Mouse (Mus musculus): Measurements from ENCODE around the gene Hist1h2ba. TPM values are rescaled to one million over a fixed set of nuclear protein-coding genes. Genes with fewer than 3 reads are reported as not detected.

The Hist1h2ba gene
- not detected in 2 replicates for polyA plus RNA-seq (2016; fragmentation: Nextera tagmentation; extraction: Ambion mirVana)

DNA sequence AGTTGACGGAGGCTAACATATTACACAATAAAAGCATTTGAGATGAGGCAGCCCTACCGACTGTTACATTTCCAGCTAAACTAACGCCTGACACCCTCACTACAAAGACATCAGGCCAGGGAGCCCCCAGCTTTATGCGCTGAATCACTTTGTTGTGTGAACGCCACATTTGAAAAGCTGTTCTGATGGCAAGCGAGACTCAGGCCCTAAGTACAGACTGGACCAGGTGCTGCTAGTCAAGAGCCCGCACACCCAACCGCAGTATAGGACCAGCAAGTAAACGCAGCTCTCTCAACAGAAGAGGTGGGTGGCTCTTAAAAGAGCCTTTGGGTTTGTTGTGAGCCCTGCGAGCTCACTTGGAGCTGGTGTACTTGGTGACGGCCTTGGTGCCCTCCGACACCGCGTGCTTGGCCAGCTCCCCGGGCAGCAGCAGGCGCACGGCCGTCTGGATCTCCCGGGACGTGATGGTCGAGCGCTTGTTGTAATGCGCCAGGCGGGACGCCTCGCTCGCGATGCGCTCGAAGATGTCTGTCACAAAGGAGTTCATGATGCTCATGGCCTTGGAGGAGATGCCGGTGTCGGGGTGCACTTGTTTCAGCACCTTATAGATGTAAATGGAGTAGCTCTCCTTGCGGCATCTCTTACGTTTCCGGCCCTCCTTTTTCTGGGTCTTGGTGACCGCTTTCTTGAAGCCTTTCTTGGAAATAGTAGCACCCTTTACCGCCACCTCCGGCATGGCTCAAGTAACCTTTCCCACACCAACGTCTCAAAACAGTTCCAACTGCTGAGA lies at the start of gene Hist1h2ba:
Gene Hist1h2ba (minus strand): TSS at position 736 of the 790 bp plus-strand sequence.
- Histone ChIP-seq H3K36me3 (no peaks in the 10 kb centered on the region), H3K4me3 (no peak within 1 kb of the TSS), H3K27ac (no peak within 1 kb of the TSS), H3K9ac (no peak within 1 kb of the TSS), H3K4me2 (no peak within 1 kb of the TSS), H3K27me3 (replicated peaks) (no peaks in the 10 kb centered on the region), H3K4me1 (0 out of 2 replicates have a peak, but pooled peaks cover 2% of the 10 kb centered on the region), H3K9me3 (replicated peaks) (no peaks in the 10 kb centered on the region)
- 84% methylated on average over 39 of the region's 39 CpGs for WGBS (ENCODE audit: insufficient replicate concordance)
- no peak for ATAC-seq

DNA sequence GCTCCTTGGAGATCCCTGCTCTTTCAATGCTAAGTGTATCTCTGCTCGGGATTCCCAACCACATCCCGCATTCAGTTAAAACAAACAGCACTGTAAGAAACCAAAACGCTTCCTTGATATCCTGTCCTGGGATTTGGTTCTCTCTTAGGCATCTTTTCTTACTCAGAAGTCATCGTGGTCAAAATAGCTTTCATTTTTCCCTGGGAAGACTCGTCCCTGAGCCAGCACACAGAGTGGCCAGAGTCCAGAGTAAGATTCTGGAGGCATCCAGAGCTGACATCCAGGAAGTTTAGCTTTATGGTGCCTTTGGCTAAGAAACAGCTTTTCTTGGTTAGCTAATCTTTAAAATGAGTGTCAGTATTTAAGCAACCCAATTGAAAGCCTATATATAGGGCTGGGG lies 38.3 kb upstream of the Hist1h2ba start:
- 47% methylated on average over 5 of the region's 5 CpGs for WGBS (ENCODE audit: insufficient replicate concordance)
- H3K27me3 ChIP-seq (replicated peaks), result no peaks in the 10 kb centered on the region
- H3K4me3 ChIP-seq, result no peak overlapping the region
- H3K36me3 ChIP-seq, result no peaks in the 10 kb centered on the region
- H3K9me3 ChIP-seq (replicated peaks), result no peaks in the 10 kb centered on the region
- H3K9ac ChIP-seq, result no peak overlapping the region
- no peak overlapping the region for H3K27ac ChIP-seq
- ATAC-seq, result no peak
- H3K4me1 ChIP-seq, result no peaks in the 10 kb centered on the region
- no peak overlapping the region for H3K4me2 ChIP-seq

DNA sequence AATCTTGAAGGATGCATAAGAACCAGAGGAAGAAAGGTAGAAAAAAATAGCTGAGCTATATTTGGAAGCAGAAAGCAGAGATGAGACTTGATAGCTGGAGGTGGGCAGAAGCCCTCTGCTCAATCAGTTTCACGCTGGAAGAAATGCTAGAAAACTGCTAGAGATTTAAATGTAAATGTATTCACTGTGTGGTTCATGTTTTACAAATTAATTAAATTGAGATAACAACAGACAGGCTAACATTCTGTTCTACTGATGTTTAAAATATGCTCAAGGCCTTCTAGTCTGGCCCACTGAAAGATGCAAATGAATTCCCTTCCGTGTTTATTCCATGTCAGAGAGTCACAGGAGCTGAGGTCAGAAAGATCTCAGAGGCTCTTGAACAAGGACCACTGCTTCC lies 37.9 kb upstream of the Hist1h2ba start:
- 51% methylated on average over 2 of the region's 2 CpGs for WGBS (ENCODE audit: insufficient replicate concordance)
- Histone ChIP-seq H3K4me2 (no peak overlapping the region), H3K9me3 (replicated peaks) (no peaks in the 10 kb centered on the region), H3K27me3 (replicated peaks) (no peaks in the 10 kb centered on the region), H3K27ac (no peak overlapping the region), H3K4me1 (no peaks in the 10 kb centered on the region), H3K4me3 (no peak overlapping the region), H3K36me3 (no peaks in the 10 kb centered on the region), H3K9ac (no peak overlapping the region)
- ATAC-seq, result no peak

DNA sequence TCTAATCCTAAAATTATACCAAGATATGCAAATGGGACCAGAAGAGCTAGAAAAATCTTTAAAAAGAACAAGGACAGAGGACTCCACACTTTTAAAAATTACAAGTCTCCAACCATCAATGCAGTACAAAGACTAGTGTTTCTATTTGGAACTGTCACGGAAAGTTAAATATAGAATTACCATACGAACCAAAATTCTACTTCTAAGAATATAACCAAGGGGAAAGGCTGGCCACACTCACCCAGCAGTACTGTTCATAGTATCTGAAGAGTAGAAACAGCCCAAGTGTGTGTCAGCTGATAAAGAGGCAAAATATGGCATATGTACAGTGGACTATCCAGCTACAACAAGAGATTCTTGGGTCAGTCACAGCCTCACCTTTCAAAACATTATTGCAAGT lies 31.0 kb upstream of the Hist1h2ba start:
- WGBS (ENCODE audit: insufficient replicate concordance), result 43% methylated on average over 2 of the region's 2 CpGs

DNA sequence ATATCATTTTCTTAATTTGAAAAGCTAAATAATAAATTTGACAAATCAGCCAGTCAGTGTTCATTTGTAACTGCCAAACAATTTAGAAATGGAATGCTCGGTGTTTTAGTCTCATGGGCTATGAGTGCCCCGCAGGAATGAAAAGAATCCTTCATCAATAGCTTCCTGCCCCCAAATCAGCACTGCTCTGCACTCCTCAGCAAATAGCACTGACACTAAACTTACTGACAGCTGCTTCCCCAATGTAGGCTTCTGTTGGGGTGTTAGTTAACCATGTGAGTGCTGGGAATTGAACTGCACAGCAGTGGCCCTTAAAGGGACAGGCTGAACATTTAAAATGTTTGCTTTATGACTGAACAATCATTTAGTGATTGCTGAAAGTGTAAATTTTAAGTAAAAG lies 25.8 kb upstream of the Hist1h2ba start:
- no peaks in the 10 kb centered on the region for H3K9me3 ChIP-seq (replicated peaks)
- no peaks in the 10 kb centered on the region for H3K36me3 ChIP-seq
- 28% methylated on average over 2 of the region's 2 CpGs for WGBS (ENCODE audit: insufficient replicate concordance)
- H3K4me1 ChIP-seq, result no peaks in the 10 kb centered on the region
- no peaks in the 10 kb centered on the region for H3K27me3 ChIP-seq (replicated peaks)
- no peak overlapping the region for H3K9ac ChIP-seq
- H3K27ac ChIP-seq, result no peak overlapping the region
- H3K4me3 ChIP-seq, result no peak overlapping the region
- H3K4me2 ChIP-seq, result no peak overlapping the region
- ATAC-seq, result no peak

More for the DNA sequence above, 31.0 kb upstream of the Hist1h2ba start:
- ATAC-seq, result no peak
- H3K4me3 ChIP-seq, result no peak overlapping the region
- H3K36me3 ChIP-seq, result no peaks in the 10 kb centered on the region
- H3K4me1 ChIP-seq, result no peaks in the 10 kb centered on the region
- H3K9ac ChIP-seq, result no peak overlapping the region
- no peaks in the 10 kb centered on the region for H3K9me3 ChIP-seq (replicated peaks)
- no peak overlapping the region for H3K27ac ChIP-seq
- no peaks in the 10 kb centered on the region for H3K27me3 ChIP-seq (replicated peaks)
- no peak overlapping the region for H3K4me2 ChIP-seq

DNA sequence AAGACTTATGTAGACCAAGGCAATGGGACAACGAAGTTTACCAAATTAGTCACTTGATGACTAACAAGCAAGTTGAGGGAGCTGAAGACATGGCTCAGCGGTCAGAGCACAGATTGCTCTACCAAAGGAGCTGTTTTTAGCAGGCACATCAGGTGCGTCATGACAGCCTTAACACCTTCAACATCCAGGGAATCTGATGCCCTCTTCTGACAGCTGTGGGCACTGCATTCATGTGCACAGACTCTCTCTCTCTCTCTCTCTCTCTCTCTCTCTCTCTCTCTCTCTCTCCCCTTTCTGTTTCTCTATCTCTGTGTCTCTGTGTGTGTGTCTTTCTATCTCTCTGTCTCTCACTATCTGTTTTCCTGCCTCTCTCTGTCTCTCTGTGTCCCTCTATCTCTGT lies 17.0 kb upstream of the Hist1h2ba start:
- Histone ChIP-seq H3K4me3 (no peak overlapping the region), H3K36me3 (no peaks in the 10 kb centered on the region), H3K27ac (no peak overlapping the region), H3K9ac (no peak overlapping the region), H3K9me3 (replicated peaks) (no peaks in the 10 kb centered on the region), H3K4me2 (no peak overlapping the region), H3K4me1 (no peaks in the 10 kb centered on the region), H3K27me3 (replicated peaks) (no peaks in the 10 kb centered on the region)
- no peak for ATAC-seq
- WGBS (ENCODE audit: insufficient replicate concordance), result 51% methylated on average over 3 of the region's 3 CpGs

DNA sequence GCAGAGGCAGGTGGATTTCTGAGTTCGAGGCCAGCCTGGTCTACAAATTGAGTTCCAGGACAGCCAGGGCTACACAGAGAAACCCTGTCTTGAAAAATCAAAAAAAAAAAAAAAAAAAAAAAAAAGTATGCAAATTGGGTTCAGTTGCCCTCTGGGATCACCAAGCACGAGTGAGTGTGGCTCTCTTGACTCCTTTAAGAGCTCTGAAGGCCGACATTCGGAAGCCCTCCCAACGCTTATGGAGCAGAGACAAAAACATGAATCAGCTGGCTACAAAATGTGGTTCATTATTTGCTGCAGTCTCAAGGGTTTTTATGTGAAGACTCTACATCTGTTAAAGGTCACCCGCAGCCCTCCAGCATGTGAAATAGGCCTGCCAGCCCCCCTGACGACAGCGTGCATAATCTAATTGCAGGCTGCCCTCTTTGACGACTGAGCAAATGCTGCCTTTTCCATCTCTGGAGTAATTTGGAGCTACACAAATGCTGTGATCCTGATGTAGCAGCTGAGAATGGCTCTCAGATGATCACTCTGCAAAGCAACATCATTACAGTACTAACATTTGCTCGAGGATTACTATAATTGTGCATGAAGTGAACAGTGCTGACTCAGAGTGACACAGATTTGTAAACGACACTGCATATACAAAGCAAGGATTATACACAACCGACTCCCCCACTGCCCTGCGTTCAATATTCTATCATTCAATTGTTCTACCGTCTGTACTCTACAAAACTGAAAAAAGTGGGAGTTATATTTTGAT lies 15.7 kb upstream of the Hist1h2ba start:
- Histone ChIP-seq H3K27ac (no peak overlapping the region), H3K4me3 (no peak overlapping the region), H3K4me1 (no peaks in the 10 kb centered on the region), H3K36me3 (no peaks in the 10 kb centered on the region), H3K4me2 (no peak overlapping the region), H3K9me3 (replicated peaks) (no peaks in the 10 kb centered on the region), H3K27me3 (replicated peaks) (no peaks in the 10 kb centered on the region), H3K9ac (no peak overlapping the region)
- WGBS (ENCODE audit: insufficient replicate concordance), result 61% methylated on average over 14 of the region's 14 CpGs
- no peak for ATAC-seq

DNA sequence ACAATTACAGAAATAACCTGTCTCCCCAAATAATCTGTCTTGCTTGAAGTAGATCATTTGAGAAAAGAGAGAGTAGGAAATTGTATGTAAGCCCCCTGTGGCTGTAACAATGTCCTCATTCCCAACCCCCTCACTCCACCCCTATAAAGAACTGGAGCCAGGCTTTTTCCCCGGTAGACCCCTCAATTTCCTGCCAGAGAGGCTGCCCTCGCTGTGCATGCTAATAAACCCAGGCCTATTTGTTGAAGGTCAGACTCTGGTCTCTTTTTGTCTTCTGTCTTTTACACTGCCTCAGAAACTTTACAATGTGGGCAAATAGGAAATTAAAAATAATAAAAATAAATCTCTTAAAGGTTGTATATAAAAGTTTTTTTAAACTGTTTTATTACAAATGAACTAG lies 12.3 kb upstream of the Hist1h2ba start:
- no peaks in the 10 kb centered on the region for H3K36me3 ChIP-seq
- 0 out of 2 replicates have a peak, but pooled peaks cover 3% of the 10 kb centered on the region for H3K27me3 ChIP-seq (replicated peaks)
- no peak overlapping the region for H3K4me3 ChIP-seq
- no peak overlapping the region for H3K4me2 ChIP-seq
- no peaks in the 10 kb centered on the region for H3K9me3 ChIP-seq (replicated peaks)
- no peak overlapping the region for H3K9ac ChIP-seq
- H3K4me1 ChIP-seq, result no peaks in the 10 kb centered on the region
- no peak overlapping the region for H3K27ac ChIP-seq
- 37% methylated on average over 2 of the region's 2 CpGs for WGBS (ENCODE audit: insufficient replicate concordance)
- no peak for ATAC-seq

DNA sequence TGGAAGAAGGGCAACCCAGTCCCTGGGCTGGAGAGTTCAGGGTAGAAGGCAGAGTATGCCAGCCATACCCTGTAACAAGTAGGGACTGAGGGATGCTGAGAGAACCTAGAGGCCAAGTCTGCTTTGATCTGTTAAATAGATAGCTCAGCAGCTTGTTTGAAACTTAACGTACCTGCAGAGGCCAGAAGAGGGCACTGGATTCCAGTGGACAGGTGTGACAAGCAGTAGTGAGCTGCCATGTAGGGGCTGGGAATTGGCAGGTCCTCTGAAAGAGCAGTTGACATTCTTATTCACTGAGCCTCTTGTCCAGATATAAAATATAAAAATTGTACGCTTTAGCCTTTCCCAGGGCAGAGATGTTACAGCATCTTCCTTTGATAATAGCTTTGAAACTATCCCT lies 8.9 kb upstream of the Hist1h2ba start:
- no peak for ATAC-seq

DNA sequence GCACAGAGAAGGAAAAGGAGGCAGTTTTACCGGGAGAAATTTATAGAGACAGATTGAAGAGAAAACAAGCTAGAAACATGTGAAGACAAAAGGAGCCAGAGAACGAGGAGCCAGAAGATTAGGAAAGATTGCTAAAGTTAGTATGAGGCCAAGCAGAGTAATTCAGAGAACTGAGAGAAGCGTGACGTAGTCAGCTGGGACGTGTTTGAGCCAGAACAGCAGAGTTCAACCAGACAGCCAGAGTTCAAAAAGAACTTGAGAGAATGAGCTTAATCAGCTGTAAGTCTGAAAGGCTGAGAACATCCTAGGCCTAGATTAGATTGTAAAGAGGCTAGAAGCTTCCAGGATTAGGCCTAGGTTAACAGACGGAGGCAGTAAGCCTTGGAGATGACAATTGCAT lies 6.3 kb upstream of the Hist1h2ba start:
- Histone ChIP-seq H3K9ac (no peak overlapping the region), H3K4me1 (no peaks in the 10 kb centered on the region), H3K27ac (no peak overlapping the region), H3K27me3 (replicated peaks) (0 out of 2 replicates have a peak, but pooled peaks cover 3% of the 10 kb centered on the region), H3K4me2 (no peak overlapping the region), H3K36me3 (no peaks in the 10 kb centered on the region), H3K4me3 (no peak overlapping the region), H3K9me3 (replicated peaks) (no peaks in the 10 kb centered on the region)
- WGBS (ENCODE audit: insufficient replicate concordance), result 62% methylated on average over 6 of the region's 6 CpGs
- ATAC-seq, result no peak

More for the DNA sequence above, 8.9 kb upstream of the Hist1h2ba start:
- no peak overlapping the region for H3K4me3 ChIP-seq
- WGBS (ENCODE audit: insufficient replicate concordance), result 37% methylated on average over 2 of the region's 2 CpGs
- H3K9me3 ChIP-seq (replicated peaks), result no peaks in the 10 kb centered on the region
- H3K36me3 ChIP-seq, result no peaks in the 10 kb centered on the region
- no peak overlapping the region for H3K27ac ChIP-seq
- no peaks in the 10 kb centered on the region for H3K4me1 ChIP-seq
- no peak overlapping the region for H3K9ac ChIP-seq
- H3K4me2 ChIP-seq, result no peak overlapping the region
- H3K27me3 ChIP-seq (replicated peaks), result 0 out of 2 replicates have a peak, but pooled peaks cover 3% of the 10 kb centered on the region

DNA sequence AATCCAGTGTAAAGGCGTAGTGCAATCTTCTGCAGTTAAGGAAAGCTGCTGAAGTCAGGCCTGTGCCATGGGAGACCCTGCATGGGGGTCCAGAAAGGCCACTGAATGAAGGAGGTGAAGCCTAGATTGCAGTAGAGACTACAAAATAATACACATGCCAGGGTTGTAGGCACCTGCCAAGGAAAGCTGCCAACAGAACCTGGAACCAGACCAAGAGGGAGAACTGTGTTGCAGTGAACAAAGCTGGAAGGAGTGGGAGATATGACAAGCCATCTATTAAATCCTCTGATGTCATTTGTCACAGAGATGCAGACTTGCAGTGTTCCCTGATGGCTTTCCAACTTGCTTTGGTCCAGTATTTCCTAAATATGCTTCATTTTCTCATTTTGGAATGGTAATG lies 4.7 kb upstream of the Hist1h2ba start:
- no peak overlapping the region for H3K9ac ChIP-seq
- no peak overlapping the region for H3K4me3 ChIP-seq
- no peak overlapping the region for H3K4me2 ChIP-seq
- no peaks in the 10 kb centered on the region for H3K4me1 ChIP-seq
- ATAC-seq, result no peak
- no peak overlapping the region for H3K27ac ChIP-seq
- no peaks in the 10 kb centered on the region for H3K36me3 ChIP-seq
- H3K9me3 ChIP-seq (replicated peaks), result no peaks in the 10 kb centered on the region
- 0 out of 2 replicates have a peak, but pooled peaks cover 3% of the 10 kb centered on the region for H3K27me3 ChIP-seq (replicated peaks)
- 74% methylated on average over 1 of the region's 1 CpGs for WGBS (ENCODE audit: insufficient replicate concordance)

DNA sequence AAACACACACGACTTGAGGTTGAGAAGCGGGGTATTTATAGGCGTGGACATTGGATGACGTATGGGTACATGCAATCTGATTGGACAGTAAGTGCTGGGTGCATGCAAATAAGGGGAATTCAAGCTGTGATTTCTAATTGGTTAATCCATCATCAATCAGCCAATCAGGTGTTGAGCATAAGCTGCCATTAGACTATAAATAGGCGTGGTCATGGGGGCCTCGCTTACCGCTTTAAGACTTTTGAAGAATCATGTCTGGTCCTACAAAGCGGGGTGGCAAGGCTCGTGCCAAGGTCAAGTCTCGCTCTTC lies 210 bp upstream of the Hist1h2ba start, which contains the start of gene Hist1h2aa:
Gene Hist1h2aa (plus strand): TSS at position 252 of the 310 bp plus-strand sequence.
- WGBS (ENCODE audit: insufficient replicate concordance), result 82% methylated on average over 10 of the region's 10 CpGs
- no peaks in the 10 kb centered on the region for H3K27me3 ChIP-seq (replicated peaks)
- no peak within 1 kb of the TSS for H3K9ac ChIP-seq
- no peak for ATAC-seq
- no peak within 1 kb of the TSS for H3K4me3 ChIP-seq
- no peak within 1 kb of the TSS for H3K4me2 ChIP-seq
- H3K4me1 ChIP-seq, result no peaks in the 10 kb centered on the region
- no peaks in the 10 kb centered on the region for H3K9me3 ChIP-seq (replicated peaks)
- H3K27ac ChIP-seq, result no peak within 1 kb of the TSS
- H3K36me3 ChIP-seq, result no peaks in the 10 kb centered on the region
